In genomic region chr11:44613411-44614180, GRCm38 (mm10) we compare ENCODE assay signal across 8 mouse cellular contexts. TPM values are rescaled to one million over a fixed set of nuclear protein-coding genes. Genes with fewer than 3 reads are reported as not detected.
DNase-seq lines count a peak whose midpoint lies in the region; ATAC-seq and TF ChIP-seq lines count a peak whose summit lies in the region.

No protein-coding gene starts in this region.

- peak overlapping the region; percentile 58 for H3K4me2 ChIP-seq in kidney, embryonic 14.5 days (replicated peaks; ENCODE audit: low read depth, low read length)
- H3K4me2 ChIP-seq in intestine, embryonic 14.5 days (ENCODE audit: low read length), result peak overlapping the region; percentile 55
- peak overlapping the region; percentile 97 for H3K4me2 ChIP-seq in midbrain, embryonic 14.5 days (ENCODE audit: low read length)

- H3K36me3 ChIP-seq in kidney, embryonic 14.5 days (ENCODE audit: control insufficient read depth, insufficient read depth, low read length), result no peaks in the 10 kb centered on the region
- no peaks in the 10 kb centered on the region for H3K36me3 ChIP-seq in intestine, embryonic 14.5 days (ENCODE audit: control insufficient read depth, insufficient read depth, low read length)
- H3K36me3 ChIP-seq in midbrain, embryonic 14.5 days (ENCODE audit: control insufficient read depth, insufficient read depth, low read length), result no peaks in the 10 kb centered on the region

- H3K9me3 ChIP-seq in kidney, embryonic 14.5 days (ENCODE audit: control insufficient read depth, low read length), result no peaks in the 10 kb centered on the region
- H3K9me3 ChIP-seq in intestine, embryonic 14.5 days (ENCODE audit: control insufficient read depth, low read length), result no peaks in the 10 kb centered on the region
- H3K9me3 ChIP-seq in midbrain, embryonic 14.5 days (ENCODE audit: control insufficient read depth, low read length), result no peaks in the 10 kb centered on the region

- DNase-seq in kidney, adult 9 months, result no peak
- DNase-seq in intestine, embryonic 14.5 days (ENCODE audit: low spot score), result peak; percentile 50
- no peak for DNase-seq in midbrain, embryonic 14.5 days
- DNase-seq in thymus, postnatal 25 days, result no peak
- DNase-seq in frontal cortex, postnatal 25 days (ENCODE audit: low spot score in 2 of 2), result no peak
- no peak for DNase-seq in spleen, postnatal 14 days (ENCODE audit: low spot score in 2 of 2)

- no peak overlapping the region for H3K27ac ChIP-seq in kidney, embryonic 14.5 days (ENCODE audit: low read depth, low read length)
- no peak overlapping the region for H3K27ac ChIP-seq in embryonic fibroblast, embryonic 13.5 days (ENCODE audit: insufficient read depth, low read length)
- H3K27ac ChIP-seq in intestine, embryonic 14.5 days (ENCODE audit: low read depth), result no peak overlapping the region
- no peak overlapping the region for H3K27ac ChIP-seq in midbrain, embryonic 14.5 days (replicated peaks; ENCODE audit: low read depth, low read length)

- H3K27me3 ChIP-seq in kidney, embryonic 14.5 days (ENCODE audit: control insufficient read depth, insufficient read depth, low read length), result peaks cover 37% of the 10 kb centered on the region
- peaks cover 61% of the 10 kb centered on the region for H3K27me3 ChIP-seq in intestine, embryonic 14.5 days (replicated peaks; ENCODE audit: control insufficient read depth, insufficient read depth, low read length)
- peaks cover 35% of the 10 kb centered on the region for H3K27me3 ChIP-seq in midbrain, embryonic 14.5 days (ENCODE audit: control insufficient read depth, insufficient read depth, low read length)

- no peak for ATAC-seq in kidney, embryonic 14.5 days (ENCODE audit: low FRiP score, low TSS enrichment)
- ATAC-seq in intestine, embryonic 14.5 days (replicated peaks; ENCODE audit: low FRiP score, low TSS enrichment, low read depth), result no peak
- no peak for ATAC-seq in midbrain, embryonic 14.5 days (ENCODE audit: low FRiP score, low TSS enrichment)

- H3K4me1 ChIP-seq in kidney, embryonic 14.5 days (ENCODE audit: control insufficient read depth, insufficient read depth, low read length), result peaks cover 11% of the 10 kb centered on the region; the same call in 1 of the 2 replicates
- peaks cover 7% of the 10 kb centered on the region; the same call in 1 of the 2 replicates for H3K4me1 ChIP-seq in embryonic fibroblast, embryonic 13.5 days (ENCODE audit: control insufficient read depth, insufficient read depth, low read length)
- H3K4me1 ChIP-seq in intestine, embryonic 14.5 days (replicated peaks; ENCODE audit: control insufficient read depth, insufficient read depth, low read length), result peaks cover 21% of the 10 kb centered on the region
- H3K4me1 ChIP-seq in midbrain, embryonic 14.5 days (ENCODE audit: control insufficient read depth, insufficient read depth, low read length), result peaks cover 18% of the 10 kb centered on the region

- peak overlapping the region; percentile 41 for H3K4me3 ChIP-seq in kidney, embryonic 14.5 days (ENCODE audit: low read length)
- no peak overlapping the region for H3K4me3 ChIP-seq in embryonic fibroblast, embryonic 13.5 days (ENCODE audit: insufficient read depth, low read length)
- H3K4me3 ChIP-seq in intestine, embryonic 14.5 days (ENCODE audit: low read depth, low read length), result peak overlapping the region; percentile 29
- peak overlapping the region; percentile 26 for H3K4me3 ChIP-seq in midbrain, embryonic 14.5 days (replicated peaks; ENCODE audit: low read depth, low read length)

- 8% methylated on average over 14 of the region's 14 CpGs for WGBS in kidney, embryonic 14.5 days
- WGBS in intestine, embryonic 14.5 days, result 7% methylated on average over 14 of the region's 14 CpGs
- WGBS in midbrain, embryonic 14.5 days, result 8% methylated on average over 14 of the region's 14 CpGs

- no peak for TF ChIP-seq POLR2A in embryonic fibroblast, embryonic 13.5 days (IDR thresholded peaks at IDR 0.05; ENCODE audit: low read depth, low read length)

- 0 out of 2 replicates have a peak, but pooled peaks have one; percentile 5 for TF ChIP-seq CTCF in embryonic fibroblast, embryonic 13.5 days (IDR thresholded peaks at IDR 0.05; ENCODE audit: borderline replicate concordance, insufficient read depth, low read length)

- peak overlapping the region; percentile 47; the same call in 1 of the 2 replicates for H3K9ac ChIP-seq in kidney, embryonic 14.5 days (ENCODE audit: low read depth, low read length)
- 0 out of 2 replicates have a peak overlapping the region, but pooled peaks have one; percentile 7 for H3K9ac ChIP-seq in intestine, embryonic 14.5 days (ENCODE audit: low read length)
- peak overlapping the region; percentile 40; the same call in 1 of the 2 replicates for H3K9ac ChIP-seq in midbrain, embryonic 14.5 days (replicated peaks; ENCODE audit: low read length)

RNA-seq across cellular contexts. Expression of gene Ebf1, which starts 3.5 kb away (rescaled TPM):
- polyA plus RNA-seq in kidney, embryonic 14.5 days (2014; fragmentation: Nextera tagmentation; extraction: Ambion mirVana), result 19.9 and 26.9 TPM in 2 replicates
- polyA plus RNA-seq in embryonic fibroblast, embryonic 13.5 days (2011; ENCODE audit: insufficient read length, low read depth, missing spikeins), result 26.9 and 55.9 TPM in 2 replicates
- 8.4 and 10.0 TPM in 2 replicates for polyA plus RNA-seq in intestine, embryonic 14.5 days (2014; fragmentation: Nextera tagmentation; extraction: Ambion mirVana)
- polyA plus RNA-seq in midbrain, embryonic 14.5 days (2014; fragmentation: Nextera tagmentation; extraction: Ambion mirVana), result 98.3 and 112 TPM in 2 replicates
